Mouse (Mus musculus) lung, postnatal 14 days (tissue): ENCODE measurements at regions not wholly inside any gene's neighbourhood (a gene's known extent, or its start where the extent isn't known, plus 50 kb on each side); places are given as distances from the start of the nearest gene placed in this dataset.

Experiments
- DNase-seq: peaks from one replicate; pipeline ENCODE4 v3.0.0; 2021

DNA sequence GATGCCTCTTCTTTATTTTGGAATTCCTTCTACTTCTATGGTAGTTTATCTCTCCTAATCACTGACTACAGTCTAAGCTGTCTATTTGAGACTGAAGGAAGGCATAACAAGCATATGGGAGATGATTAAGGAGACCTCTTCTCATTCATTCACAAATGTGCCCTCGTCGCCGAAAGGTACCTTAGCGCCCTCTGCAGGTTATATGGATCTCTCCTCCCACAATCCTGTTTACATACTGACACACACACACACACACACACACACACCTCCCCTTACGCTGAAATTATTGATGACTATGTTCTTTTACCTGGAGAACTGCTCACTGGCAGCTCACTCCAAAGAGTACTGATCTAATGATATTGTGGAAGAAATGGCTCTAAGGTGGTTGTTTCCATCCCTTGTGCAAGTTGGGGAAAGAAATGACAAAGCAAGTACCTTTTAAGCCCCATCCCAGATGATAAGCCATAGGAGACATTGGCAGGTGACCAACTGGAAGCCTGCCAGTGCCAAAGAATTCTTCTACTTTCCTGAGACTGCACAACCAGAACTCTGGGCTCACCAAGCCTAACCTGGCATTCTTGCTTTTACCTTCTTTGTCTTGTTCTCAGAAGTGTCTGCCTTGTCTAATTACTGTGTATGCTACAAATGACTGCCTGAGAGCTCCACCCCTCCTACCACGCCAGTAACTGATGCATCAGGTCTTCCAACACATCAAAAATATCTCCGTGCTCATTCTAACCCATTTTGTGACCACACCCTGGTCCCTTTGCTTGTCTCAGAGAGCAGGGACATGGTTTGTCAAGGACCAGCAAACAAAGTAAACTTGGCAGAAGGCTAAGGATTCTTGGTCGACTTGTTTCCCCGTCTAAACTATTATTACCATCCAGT is 227.8 kb upstream of the Adgrl2 start:
- no peak for DNase-seq

DNA sequence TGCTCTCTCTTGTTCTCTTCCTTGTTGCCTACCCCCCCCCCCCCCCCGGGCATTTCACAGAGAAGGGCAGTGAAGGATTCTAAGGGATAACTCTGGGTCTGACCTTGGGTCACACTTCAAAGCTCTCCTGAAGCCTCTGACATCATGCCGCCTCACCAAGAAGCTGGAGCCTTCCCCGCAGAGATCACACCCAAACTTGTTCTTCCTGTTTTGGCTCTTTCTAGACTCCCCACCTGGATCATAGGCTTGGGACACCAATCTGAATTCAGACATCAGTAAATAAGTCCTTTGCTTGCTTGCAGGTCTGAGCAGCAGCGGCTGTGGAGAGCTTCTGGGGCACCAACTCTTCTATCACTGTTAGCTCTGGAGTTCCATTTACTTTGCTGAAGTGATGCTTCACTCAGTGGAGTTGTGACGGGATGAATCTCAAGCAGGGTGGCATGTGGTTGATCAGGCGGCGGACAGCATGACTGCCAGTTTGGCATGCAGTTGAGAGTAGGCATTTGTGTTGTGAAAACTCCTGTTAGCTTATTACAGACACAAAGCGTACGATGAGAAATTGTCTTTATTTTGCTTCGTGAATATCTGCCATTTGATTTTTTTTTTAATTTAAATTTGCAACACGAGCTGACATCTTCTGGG is 226.5 kb upstream of the Adgrl2 start:
- no peak for DNase-seq

DNA sequence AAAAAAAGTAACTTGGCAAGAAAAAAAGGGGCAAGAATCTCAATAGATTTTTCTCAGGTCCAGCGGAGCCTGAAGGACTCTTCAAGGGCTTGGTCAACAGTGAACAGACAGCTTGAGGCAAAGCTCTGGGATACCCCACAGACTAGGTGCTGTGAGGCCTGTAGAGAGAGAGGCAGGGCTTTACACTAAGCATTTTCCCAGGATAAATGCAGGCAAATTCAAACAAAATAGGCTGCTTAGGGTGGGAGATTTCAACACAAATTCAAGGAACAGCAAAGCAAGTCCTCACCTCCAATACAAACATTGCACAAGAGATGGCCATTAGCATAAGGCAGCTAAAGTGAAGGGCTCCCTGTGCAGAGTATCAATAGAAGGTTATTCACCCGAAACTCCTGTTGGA is 225.3 kb upstream of the Adgrl2 start:
- DNase-seq: no peak

DNA sequence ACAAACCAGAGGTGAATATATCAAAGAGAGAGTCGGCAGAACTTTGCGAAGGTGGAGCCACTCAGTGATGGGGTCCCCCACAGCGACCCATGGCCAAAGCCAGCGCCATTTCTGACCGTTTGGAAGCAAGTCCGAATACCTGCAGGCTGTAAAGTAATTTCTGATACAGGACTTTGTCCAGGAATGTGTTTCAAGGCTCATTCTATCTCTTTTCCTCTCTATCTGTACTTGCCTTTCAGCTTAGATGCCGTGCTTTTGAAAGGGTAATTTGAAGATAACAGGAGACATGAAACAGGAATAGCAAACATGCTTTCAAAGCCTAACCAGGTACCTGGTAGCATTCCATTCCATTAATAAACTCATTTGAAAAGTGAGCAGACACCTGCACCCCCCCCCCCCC is 221.6 kb upstream of the Adgrl2 start:
- no peak for DNase-seq

DNA sequence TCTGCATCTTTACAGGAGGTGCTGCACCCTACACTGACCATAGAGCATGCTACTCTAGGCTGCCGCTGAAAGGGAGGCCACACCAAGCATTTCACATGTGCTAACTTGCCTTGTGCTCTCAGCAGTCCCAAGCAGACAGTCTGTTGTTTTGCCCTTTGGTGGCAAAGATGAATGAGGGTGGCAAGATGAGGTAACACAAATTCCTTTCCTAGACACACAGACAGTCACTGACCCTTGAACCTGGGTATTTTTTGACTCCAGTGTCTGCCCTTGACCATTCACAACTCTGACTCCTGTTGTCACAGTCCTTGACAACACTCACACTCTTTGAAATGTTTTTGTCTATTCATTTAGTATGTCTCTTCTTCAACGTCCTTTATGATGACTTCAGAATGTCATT is 218.9 kb upstream of the Adgrl2 start:
- DNase-seq: no peak

DNA sequence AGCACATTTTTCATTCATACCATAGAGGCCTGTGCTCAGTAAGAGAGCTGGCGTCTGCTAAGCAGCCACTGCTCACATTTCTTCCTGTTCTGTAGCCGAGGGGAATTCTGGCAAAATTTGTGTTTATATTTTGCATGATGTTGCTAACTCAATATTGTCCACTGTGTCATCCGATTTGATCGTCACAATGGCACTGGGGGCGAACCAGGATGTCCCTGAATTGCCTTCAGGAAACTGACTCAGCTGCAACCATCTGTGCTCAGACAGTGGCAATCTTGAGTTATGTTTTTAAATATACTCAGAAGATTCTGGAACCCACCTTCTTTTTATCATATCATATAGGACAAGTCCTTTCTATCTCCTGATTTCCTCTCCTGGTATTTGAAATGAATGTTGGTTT is 213.1 kb upstream of the Adgrl2 start:
- no peak for DNase-seq

DNA sequence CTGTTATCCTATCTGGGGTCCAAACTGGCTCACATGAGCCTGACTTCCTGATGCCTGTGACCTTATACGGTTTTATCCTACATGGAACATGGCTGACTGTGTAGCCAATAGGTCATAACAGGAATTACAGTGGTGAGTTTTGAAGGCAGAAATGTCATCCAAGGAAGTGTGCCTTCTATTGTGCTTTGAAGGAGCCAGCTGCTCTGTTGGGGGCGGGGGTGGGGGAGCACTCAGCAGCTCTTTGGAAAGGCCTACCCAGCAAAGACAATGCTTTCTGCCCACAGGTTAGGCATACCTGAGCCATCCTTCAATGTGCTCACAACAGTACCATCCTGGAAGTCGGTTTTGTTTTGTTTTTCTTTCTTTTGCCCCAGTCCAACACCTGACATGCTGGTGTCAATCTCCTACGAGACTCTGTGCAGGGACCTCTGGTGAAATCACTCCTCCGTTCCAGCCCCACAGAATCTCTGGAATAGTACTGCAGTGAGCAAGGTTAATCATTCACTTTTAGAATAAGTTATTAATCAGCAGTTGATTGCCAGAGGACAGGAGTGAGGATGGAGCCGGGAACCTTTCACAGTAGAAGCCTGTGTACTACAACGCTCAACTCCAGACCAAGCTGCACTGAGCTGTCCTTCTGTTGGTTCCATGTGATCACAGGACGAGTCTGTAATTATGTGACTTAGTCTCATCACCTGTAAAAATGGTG is 206.3 kb upstream of the Adgrl2 start:
- no peak for DNase-seq

DNA sequence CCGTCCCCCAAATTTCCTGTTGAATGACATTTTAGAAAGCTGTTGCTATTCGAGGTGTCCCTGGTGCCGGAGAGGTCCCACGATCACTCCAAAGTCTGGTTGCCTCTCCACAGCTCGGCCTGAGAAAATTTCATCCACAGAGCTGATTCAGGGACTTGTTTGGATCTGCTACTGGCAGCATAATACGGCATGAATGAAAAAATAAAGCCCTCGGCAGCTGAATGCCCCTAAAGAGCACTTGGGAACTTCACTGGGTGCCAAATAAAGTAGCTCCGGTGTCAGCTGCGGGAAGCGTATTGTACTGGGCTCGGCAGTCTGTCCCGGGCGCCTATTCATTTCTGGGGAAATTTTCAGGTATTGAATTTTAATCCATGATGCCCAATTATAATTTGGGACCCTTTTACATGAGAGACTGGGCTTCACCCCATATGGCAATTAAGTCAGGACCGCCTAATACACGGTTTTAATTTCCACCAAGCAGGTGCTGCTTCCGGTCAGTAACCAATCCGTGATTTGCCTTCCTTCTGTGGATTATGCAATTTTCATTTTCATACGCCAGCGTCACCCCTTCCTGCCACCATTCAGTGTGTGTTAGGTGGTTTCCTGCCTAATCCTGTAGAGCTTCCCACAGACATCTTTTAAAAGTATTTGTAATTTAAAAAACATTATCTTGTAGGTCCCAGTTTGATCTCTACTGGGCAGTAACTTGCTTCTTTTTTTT is 200.7 kb upstream of the Adgrl2 start:
- DNase-seq: no peak

DNA sequence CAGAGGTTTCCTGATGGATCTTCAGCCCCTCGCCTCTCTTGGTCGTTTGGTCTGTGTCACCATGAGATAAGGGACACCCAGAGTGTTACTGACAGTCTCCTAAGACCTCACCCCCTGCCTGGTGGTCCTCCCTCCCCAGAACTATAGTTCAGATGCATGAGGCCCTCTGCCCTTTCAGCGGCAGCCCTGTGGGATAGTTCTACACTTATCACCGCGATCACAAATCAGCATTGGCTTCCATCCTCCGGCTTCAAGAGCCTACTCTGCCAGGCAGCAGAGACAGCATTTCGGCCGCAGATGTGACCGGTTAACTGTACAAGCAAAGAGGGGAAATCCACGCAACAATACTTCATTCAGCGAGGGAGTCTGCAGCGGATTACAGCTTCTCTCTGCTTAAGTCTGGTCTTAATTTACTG is 193.8 kb upstream of the Adgrl2 start:
- no peak for DNase-seq

DNA sequence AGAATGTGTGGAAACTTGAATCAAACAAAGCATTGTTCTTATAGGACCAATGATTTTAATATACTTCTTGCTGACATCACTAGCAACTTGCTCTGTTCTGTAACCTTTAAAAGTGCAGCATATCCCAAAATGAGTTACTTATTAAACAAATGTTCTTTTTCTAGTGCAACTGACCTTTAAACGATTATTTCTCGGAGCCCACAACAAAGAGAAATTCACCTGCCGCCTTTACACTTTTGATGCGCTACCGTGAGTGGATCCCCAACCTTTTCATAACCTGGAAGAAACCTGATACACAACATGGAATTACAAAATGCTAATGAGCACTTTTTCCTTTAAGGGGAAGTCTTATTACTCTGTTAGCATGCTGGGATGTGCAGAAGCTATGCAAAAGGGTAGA is 191.7 kb upstream of the Adgrl2 start:
- no peak for DNase-seq

DNA sequence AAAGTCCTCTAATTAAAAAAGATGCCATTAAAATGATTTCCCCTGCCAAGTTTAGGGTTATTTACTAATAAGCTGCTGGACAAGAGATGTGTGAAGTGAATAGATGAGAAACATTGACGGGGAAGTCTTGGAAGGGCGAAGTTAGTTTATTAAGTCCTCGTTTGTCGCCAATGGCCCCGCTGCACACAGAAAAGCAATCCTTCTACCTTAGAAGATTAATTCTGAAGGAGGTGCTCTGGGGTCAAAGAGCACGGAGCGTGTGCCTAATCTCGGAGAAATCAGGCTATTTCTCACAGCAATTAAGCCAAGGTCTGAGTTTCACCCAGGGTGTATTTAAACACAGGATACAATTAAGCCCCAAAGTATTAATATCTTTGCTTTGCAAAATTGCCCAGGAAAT is 189.8 kb upstream of the Adgrl2 start:
- no peak for DNase-seq

DNA sequence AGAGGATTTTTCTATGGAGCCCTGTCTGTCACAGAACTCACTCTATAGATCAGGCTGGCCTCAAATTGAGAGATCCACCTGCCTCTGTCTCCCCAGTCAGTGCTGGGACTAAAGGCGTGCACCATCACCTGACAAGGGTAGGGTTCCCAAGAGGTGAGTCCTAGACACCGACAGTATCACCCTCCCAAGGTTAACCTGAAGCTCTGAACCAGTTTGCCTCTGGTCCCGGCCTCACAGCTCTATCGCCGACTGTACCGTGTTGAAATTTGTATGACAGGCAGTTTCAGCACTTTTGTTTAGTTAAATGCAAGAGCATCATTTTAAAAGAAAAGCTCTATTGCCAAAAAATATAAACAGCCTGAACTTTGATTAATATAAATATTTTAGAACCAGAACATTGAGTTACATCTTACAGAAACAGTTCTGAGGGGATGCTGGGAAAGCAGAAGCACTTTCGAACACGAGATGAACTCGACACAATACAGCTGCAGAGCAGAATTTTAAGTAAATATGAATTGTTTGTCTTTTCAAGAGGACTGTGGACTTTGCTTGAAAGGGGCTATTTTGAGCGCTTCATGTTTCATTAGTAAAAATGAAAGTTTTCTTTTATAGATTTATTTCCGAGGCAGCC is 189.2 kb upstream of the Adgrl2 start:
- DNase-seq: no peak

DNA sequence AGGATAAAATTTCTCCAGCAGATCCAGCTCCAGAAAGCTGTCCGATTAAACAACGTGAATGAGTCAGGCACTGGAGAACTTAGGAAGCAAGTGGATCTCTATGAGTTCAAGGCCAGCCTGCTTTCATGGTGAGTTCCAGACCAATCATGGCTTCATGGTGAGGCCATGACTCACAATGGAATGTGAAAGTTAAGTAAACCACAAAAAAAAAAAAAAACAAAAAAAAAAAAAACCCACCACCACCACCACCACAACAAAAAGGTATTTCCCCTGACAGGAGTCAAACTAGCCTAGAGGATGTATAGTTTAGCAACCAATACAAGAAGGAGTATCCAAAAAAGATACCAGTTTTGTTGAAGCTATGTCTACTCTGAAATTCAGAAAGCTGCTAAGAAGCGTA is 188.5 kb upstream of the Adgrl2 start:
- DNase-seq: no peak

DNA sequence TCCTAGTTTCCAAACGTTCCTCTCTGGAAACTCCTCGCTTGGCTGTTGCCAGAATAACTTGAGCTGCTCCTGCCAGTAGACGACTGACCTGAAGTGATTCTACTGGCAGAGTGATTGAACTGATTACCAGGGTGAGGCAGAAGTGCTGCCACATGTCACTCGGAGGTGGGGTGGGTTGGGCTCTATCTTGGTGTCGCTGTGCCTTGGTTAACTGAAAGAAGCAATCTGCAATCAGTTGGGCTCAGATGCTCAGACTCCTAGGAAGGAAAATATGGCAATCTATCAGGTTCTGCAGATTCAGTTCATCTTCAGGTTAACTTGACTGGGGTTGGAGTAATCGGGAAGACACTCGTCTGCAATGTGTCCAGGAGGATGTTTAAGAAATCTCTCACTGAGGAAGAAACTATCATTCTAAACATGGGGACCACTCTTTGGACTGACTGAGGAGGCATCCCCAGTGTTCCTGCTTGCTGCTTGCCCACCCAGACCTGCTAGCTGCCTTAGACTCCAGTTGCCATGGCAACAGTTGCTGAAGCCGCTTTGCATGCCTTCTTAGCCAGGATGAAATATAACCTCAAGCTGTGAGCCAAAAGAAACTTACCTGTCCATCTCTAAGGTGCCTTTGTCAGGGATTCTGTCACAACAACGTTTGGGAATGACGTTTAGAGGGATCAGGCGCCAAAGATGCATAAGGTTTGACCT is 184.5 kb upstream of the Adgrl2 start:
- DNase-seq: no peak

DNA sequence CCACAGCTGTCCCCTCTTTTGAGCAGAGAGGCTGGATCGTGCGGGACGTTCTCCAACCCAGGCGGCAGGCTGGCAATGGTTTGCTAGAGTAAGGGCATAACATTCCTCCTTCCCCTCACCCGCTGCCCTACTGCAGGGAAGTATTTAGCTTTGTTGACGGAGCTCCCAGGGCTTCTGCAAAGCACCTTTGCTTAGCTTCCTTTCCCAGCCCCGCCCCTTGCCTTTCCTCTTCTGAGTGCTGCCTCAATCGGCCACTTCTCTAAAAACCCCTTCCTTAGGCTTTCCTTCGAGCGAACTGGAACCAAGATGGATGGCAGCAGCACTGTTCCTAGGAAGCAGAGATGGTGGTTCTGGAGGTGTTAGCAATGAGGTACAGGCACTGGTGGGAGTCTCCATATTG is 183.2 kb upstream of the Adgrl2 start:
- DNase-seq: peak; percentile 36

DNA sequence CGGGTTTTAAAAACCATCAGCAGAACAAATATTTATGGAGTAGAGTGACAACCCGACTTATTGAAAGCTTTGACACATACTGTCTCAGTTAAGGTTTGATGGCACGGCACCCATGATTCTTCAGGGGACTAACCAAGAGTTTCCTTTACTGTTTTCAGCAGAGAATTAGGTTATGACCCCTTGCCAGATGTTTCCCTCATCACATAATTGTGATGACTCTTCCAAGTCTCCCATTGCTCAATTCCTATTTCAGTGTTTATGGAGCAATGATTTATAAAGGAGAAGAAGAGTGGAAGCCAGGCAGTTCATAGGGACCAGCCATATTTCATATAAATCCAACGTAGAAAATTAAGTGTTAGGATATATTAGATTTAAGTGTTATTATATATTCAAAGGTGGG is 181.4 kb upstream of the Adgrl2 start:
- no peak for DNase-seq

DNA sequence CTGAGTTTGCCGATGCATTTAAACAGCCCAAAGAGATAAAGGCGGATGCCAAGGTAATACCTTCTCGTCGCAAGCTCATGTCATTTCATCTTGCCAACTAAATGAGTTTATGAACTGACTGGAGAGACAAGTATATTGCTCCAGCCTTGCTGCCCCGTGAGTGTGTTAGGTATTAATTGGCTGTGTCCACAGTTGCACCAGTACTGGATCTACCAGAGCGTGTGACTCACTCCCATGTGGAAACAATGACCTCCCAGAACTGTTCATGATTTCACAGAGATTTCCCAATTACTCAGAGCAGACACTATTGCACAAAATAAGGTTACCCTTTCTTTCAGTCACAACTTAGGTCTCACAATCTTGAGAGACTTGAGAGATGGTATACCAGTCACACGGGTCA is 179.8 kb upstream of the Adgrl2 start:
- DNase-seq: peak; percentile 17

DNA sequence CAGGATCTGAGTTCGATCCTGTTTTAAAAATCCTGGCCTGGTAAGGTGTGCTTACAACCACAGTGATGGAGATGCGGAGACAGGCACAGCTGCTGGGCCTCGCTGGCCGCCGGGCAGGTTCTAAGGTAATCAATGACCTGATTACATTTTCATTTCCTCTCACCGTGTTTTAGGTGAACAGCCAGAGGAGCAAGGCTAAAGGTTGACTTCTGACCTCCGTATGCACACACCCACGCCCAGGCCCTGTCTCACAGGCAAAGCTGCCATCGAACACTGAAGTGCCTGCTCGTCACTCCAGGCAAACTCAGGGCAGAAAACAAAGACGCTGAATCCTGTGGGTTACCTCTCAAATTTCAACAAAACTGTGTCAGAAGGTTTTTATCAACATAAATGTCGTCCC is 179.1 kb upstream of the Adgrl2 start:
- no peak for DNase-seq

DNA sequence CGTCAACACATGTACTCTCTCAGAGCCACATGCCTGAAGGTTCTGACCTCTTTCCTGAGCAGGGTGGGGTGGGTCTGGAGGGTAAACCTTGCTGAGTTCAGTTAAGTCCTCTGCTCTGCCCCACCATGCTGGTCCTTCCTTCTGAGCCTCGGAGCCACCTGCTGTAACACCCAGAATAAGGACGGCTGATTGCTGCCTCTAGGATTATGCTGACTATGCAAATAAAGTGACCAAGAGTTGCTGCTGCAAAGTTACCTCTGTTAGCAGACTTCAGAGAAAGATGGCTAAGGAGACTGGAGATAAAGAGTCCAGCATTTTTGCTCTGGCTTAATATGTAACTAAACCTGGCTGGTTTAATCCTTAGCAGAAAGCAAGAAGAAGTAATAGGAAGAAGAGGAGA is 177.6 kb upstream of the Adgrl2 start:
- DNase-seq: no peak

DNA sequence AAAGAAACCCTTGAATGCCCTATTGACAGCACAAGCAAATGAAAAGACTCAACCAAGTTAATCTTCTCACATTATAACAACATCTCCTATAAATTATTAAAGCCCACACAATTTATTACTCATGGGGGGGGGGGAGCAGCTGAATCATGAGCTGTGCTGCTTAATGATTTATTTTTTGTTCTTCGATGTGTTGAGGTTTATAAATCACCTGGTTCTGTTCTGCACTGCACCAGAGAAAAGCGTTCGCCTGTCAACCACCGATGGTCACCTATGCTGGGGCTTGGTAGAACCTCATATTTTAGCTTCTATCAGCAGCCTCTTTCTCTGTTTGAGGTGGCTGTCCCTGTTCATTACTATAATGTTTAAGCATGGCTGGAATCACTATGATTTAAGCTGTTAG is 174.4 kb upstream of the Adgrl2 start:
- no peak for DNase-seq

DNA sequence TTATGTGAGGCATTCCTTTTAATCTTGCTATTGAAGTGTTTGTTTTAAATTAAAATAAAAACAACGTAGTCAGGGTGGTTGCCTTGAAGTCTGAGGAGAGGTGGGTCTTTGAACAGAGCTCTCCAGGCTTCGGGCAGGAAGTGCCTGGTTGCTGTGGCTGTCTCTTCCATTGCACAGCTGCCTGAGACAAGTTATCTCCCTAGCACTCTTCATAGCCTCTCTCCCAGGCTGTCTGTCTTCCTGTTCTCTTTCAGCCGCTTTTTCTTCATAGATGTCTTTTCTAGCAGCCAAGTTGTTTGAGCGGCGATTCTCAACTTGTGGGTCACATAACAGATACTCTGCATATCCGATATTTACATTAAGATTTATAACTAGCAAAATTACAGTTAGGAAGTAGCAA is 173.2 kb upstream of the Adgrl2 start:
- DNase-seq: no peak

DNA sequence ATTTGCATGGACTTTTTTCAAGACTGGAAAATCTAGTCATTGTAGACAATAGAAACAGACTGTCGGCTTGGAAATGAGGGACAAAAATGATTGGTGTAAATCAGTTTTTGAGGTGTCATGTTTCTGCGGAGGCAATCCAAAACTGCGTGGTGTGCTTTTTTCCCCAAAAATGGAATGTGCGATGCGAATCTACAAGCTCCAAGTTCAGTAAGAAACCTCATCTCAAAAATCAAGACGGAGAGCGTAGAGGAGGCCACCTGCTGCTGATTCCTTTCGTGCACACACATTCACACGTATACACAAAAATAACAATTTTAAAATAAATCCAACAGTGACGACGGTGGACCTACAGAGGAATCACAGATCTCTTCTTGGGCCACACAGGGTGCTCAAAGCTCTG is 170.5 kb upstream of the Adgrl2 start:
- DNase-seq: no peak
